Mouse (Mus musculus) heart, embryonic 13.5 days (tissue): ENCODE results near the gene Arvcf. TPM values are rescaled to one million over a fixed set of nuclear protein-coding genes. Genes with fewer than 3 reads are reported as not detected.

Experiments
- ATAC-seq: fragments of 200-750 bp; cut with Nextera tagmentation; 2 replicates; pipeline ENCODE4 v1.8.0; 2017; ENCODE audit warnings: moderate TSS enrichment; ENCODE audit not compliant: insufficient number of reproducible peaks, low FRiP score, low TSS enrichment; ENCODE audit errors: extremely low read depth
- H3K27ac ChIP-seq: fragments of 300-500 bp; sonication (generic); replicated peaks from 2 replicates; pipeline ENCODE4 v1.5.1; 2015; ENCODE audit warnings: moderate library complexity, mild to moderate bottlenecking, inconsistent platforms
- H3K27me3 ChIP-seq: fragments of 300-500 bp; sonication (generic); replicated peaks from 2 replicates; pipeline ENCODE4 v1.6.1; 2015; ENCODE audit warnings: mild to moderate bottlenecking, inconsistent platforms
- H3K36me3 ChIP-seq: fragments of 300-500 bp; sonication (generic); 2 replicates; pipeline ENCODE4 v1.6.1; 2015; ENCODE audit warnings: mild to moderate bottlenecking, inconsistent platforms
- H3K4me1 ChIP-seq: fragments of 300-500 bp; sonication (generic); 2 replicates; pipeline ENCODE4 v1.6.1; 2015; ENCODE audit warnings: inconsistent platforms
- H3K4me2 ChIP-seq: fragments of 300-500 bp; sonication (generic); 2 replicates; pipeline ENCODE4 v1.6.1; 2015; ENCODE audit warnings: inconsistent platforms, mild to moderate bottlenecking, moderate library complexity
- H3K4me3 ChIP-seq: fragments of 300-500 bp; sonication (generic); 2 replicates; pipeline ENCODE4 v1.5.1; 2015; ENCODE audit warnings: moderate library complexity, mild to moderate bottlenecking, inconsistent platforms
- H3K9ac ChIP-seq: fragments of 300-500 bp; sonication (generic); 2 replicates; pipeline ENCODE4 v1.6.1; 2015; ENCODE audit warnings: inconsistent platforms, mild to moderate bottlenecking, moderate library complexity
- H3K9me3 ChIP-seq: fragments of 300-500 bp; sonication (generic); 2 replicates; pipeline ENCODE4 v1.6.1; 2016; ENCODE audit warnings: inconsistent platforms
- WGBS: fragments of 180-500 bp; shearing (Covaris S2); methylation state at CpG from one replicate; pipeline ENCODE4 v1.1.7; 2015; ENCODE audit warnings: mixed read lengths; 5-methylcytosine and 5-hydroxymethylcytosine counted together
- polyA plus RNA-seq: library from polyadenylated mRNA; unstranded; fragments of >200 nt; fragmentation: Nextera tagmentation; extraction: Ambion mirVana; gene quantifications from 2 replicates; pipeline ENCODE4 v1.2.1, GENCODE M21; 2015

The Arvcf gene
- polyA plus RNA-seq, 1 experiment from 2014 or later: 32.0 TPM

DNA sequence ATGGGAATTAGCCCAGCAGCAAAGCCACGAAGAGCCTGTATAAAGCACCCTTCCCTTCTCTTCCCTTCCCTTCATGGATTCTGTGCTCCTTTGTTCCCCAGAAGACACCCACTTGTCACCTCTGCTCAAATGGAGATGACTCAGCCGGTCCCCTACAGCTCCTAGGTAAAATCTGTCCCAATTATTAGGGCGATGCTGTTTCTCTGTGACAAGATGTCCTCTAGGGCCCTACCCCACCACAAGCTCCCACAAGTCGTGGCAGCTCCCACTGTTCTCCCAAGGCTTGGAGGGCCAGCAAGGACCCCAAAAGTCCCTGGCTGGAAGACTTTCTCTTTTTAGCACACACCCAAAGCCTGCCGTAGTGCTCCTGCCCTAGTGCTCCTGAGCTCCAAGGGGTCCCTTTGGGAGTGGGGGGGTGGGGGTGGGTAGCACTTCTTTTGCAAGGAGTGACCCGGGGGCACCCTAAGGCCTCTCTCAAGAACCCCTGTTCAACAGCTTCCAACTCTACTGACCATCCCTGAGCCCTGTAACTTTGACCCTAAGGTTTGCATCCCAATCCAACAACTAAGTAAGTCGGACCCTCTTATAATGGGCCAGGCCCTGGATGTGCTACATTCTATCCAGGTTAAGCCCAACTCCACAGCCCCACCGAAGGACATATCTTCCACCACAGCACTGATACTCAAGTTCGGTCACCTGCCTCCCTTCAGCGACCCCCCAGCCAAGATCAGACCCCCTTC lies 77.7 kb downstream of the Arvcf start:
- peak overlapping the region; percentile 92 for H3K4me3 ChIP-seq
- peak overlapping the region; percentile 97 for H3K9ac ChIP-seq
- H3K4me1 ChIP-seq: peaks cover 70% of the 10 kb centered on the region
- ATAC-seq: peak; percentile 16; the same call in 1 of the 2 replicates
- 12% methylated on average over 10 of the region's 10 CpGs for WGBS
- no peaks in the 10 kb centered on the region for H3K9me3 ChIP-seq
- no peaks in the 10 kb centered on the region for H3K27me3 ChIP-seq
- H3K36me3 ChIP-seq: peaks cover 31% of the 10 kb centered on the region
- H3K27ac ChIP-seq: peak overlapping the region; percentile 84
- peak overlapping the region; percentile 95 for H3K4me2 ChIP-seq

DNA sequence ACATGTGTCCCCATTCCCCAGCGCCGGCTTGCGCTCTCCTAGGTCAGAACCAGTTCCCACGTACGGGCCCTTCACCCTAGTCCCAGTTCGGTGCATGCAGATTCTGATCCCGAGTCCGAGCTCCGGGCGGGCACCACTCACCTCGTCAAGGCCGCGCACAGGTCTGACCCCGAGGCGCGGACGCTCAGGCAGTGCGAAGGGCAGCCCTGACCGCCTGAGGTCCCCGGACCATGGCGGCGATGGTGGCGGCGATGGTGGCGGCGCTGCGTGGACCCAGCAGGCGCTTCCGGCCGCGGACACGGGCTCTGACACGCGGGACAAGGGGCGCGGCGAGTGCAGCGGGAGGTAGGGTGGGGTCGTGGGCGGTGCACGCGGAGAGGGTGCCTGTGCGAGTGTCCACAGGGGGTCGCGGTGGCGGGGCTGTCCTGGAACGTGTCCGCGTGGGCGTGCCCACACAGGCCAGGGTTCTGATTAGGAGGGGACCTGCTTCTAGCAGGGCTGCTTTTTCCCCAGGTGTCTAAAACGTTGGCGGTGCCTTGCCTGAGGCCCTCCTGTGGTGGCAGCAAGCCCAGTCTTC lies 78.3 kb downstream of the Arvcf start, which contains the start of gene Txnrd2:
Txnrd2 (plus strand) TSS at position 170 of the 577 bp plus-strand sequence.
- ATAC-seq: peak; percentile 81
- WGBS: under 1% methylated on average over 52 of the region's 52 CpGs
- Histone ChIP-seq H3K4me1 (peaks cover 66% of the 10 kb centered on the region), H3K9me3 (no peaks in the 10 kb centered on the region), H3K36me3 (peaks cover 25% of the 10 kb centered on the region), H3K27ac (peak within 1 kb of the TSS; percentile 84), H3K4me2 (peak within 1 kb of the TSS; percentile 95), H3K4me3 (peak within 1 kb of the TSS; percentile 92), H3K9ac (peak within 1 kb of the TSS; percentile 97), H3K27me3 (no peaks in the 10 kb centered on the region)

GRCm38 (mm10) chr16:18426802-18427280 lies 78.9 kb downstream of the Arvcf start, which contains the start of gene Comt:
TSS of gene Comt (minus strand) at chr16:18426852.
- H3K4me1 ChIP-seq: peaks cover 61% of the 10 kb centered on the region
- H3K27ac ChIP-seq: peak within 1 kb of the TSS; percentile 84
- H3K9me3 ChIP-seq: no peaks in the 10 kb centered on the region
- H3K4me3 ChIP-seq: peak within 1 kb of the TSS; percentile 92
- peak within 1 kb of the TSS; percentile 97 for H3K9ac ChIP-seq
- H3K27me3 ChIP-seq: no peaks in the 10 kb centered on the region
- H3K4me2 ChIP-seq: peak within 1 kb of the TSS; percentile 95
- no peak for ATAC-seq
- WGBS: 56% methylated on average over 5 of the region's 5 CpGs
- H3K36me3 ChIP-seq: peaks cover 22% of the 10 kb centered on the region

DNA sequence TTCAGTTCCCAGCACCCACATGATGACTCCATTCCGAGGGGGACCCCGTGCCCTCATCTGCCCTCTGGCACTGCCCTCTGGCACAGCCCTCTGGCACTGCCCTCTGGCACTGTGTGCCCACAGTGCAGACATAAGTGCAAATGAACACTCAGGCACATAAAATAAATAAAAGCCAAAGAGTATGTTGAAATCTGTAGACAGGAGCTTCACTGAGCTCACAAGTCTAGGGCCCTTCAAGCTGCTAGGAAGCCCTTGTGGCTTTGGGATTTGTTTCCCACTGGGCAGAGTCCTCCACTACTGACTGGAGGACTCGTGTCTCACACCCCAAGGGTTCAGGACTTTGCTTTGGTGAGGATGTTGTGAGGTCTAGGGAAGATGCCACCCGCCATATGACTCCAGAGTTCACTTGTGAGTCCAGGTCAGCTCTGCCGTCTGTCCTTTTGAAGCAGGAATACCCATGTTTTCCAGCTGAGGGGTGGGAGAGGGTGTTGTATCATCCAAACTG lies 80.1 kb downstream of the Arvcf start:
- 83% methylated on average over 5 of the region's 5 CpGs for WGBS
- Histone ChIP-seq H3K4me2 (peak overlapping the region; percentile 42), H3K27ac (peak overlapping the region; percentile 41), H3K27me3 (no peaks in the 10 kb centered on the region), H3K4me1 (peaks cover 59% of the 10 kb centered on the region), H3K4me3 (0 out of 2 replicates have a peak overlapping the region, but pooled peaks have one; percentile 12), H3K36me3 (peaks cover 17% of the 10 kb centered on the region), H3K9ac (peak overlapping the region; percentile 47; the same call in 1 of the 2 replicates), H3K9me3 (no peaks in the 10 kb centered on the region)
- ATAC-seq: no peak

DNA sequence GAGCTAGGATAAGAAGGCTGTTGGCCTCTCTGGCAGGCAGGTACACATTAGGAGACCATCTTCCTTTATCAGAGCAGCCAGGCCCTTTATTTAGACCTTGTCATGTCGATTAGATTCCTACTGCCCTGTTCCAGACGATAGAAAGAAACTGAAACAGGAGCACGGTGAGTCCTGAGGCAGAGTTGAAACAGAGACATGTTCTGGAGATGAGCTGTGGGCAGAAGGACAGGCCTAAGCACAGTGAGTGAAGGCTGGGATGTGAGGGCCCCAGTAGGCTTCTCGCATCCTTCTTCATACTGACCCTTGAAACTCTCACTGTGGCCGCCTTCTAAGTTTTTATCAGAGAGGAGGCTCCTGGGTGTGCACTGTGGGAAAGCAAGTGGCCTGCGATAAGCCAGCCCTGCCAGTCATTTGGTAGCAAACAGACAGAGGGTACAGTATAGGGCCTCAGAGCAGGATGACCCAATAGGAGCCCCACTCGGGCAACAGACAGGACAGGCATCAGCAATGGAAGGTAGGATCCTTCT lies 80.6 kb downstream of the Arvcf start:
- H3K4me3 ChIP-seq: 0 out of 2 replicates have a peak overlapping the region, but pooled peaks have one; percentile 12

DNA sequence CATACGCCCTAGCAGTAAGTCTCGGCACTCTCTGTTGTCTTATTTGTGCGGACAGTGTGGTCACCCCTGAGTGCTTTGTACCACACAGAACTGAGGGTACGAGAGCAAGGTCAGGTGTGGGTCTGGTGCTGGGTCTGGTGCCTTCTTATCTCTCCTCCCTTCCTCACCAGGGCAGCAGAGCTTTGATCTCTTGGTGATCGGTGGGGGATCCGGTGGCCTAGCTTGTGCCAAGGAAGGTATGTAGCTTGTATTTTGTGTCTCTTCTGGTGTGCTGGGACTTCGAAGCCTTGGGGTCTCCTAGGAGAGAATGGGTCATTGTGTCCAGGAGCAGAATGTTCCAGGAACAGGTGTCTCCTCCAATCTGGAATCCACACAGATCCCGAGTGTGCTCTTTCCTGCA lies 81.7 kb downstream of the Arvcf start:
- H3K36me3 ChIP-seq: peaks cover 15% of the 10 kb centered on the region
- no peaks in the 10 kb centered on the region for H3K27me3 ChIP-seq
- H3K4me3 ChIP-seq: peak overlapping the region; percentile 26
- H3K27ac ChIP-seq: no peak overlapping the region; the same call in 1 of the 2 replicates
- no peak for ATAC-seq
- peaks cover 43% of the 10 kb centered on the region for H3K4me1 ChIP-seq
- H3K9ac ChIP-seq: peak overlapping the region; percentile 19; the same call in 1 of the 2 replicates
- H3K4me2 ChIP-seq: peak overlapping the region; percentile 42
- no peaks in the 10 kb centered on the region for H3K9me3 ChIP-seq
- WGBS: 80% methylated on average over 8 of the region's 8 CpGs

More for the DNA sequence above, 80.6 kb downstream of the Arvcf start:
- peak overlapping the region; percentile 41 for H3K27ac ChIP-seq
- peak overlapping the region; percentile 47 for H3K9ac ChIP-seq
- peak overlapping the region; percentile 42 for H3K4me2 ChIP-seq
- H3K36me3 ChIP-seq: peaks cover 14% of the 10 kb centered on the region
- no peaks in the 10 kb centered on the region for H3K27me3 ChIP-seq
- ATAC-seq: no peak
- H3K4me1 ChIP-seq: peaks cover 53% of the 10 kb centered on the region
- 59% methylated on average over 7 of the region's 7 CpGs for WGBS
- no peaks in the 10 kb centered on the region for H3K9me3 ChIP-seq

DNA sequence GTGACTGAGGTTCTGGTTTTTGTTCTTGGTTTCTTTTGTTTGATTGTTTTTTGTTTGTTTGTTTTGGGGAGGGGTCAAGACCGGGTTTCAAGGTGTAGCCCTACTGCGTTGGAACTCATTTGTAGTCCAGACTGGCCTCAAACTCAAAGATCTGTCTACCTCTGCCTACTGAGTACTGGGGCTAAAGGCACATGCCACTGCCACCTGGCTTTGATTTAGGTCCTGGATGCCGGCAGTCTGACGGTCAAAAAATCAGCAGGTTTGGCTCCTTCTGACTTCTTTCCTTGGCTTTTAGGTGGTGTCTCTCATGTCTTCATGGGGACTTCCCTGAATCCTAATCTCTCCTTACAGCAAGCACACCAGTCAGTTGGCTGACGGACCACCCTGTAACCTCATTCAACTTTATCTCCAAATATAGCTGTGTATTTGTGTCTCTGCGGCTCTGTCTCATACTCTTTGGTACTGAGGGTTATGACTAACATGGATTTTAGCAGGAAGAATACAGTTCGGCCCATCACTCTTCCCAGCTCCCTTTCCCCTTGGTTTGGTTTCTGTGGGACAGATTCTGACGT lies 82.7 kb downstream of the Arvcf start:
- no peak overlapping the region for H3K27ac ChIP-seq
- peak overlapping the region; percentile 26; the same call in 1 of the 2 replicates for H3K4me3 ChIP-seq
- peak overlapping the region; percentile 7; the same call in 1 of the 2 replicates for H3K9ac ChIP-seq

GRCm38 (mm10) chr16:18433341-18433920 lies 85.4 kb downstream of the Arvcf start:
- Histone ChIP-seq H3K4me3 (no peak overlapping the region), H3K9ac (no peak overlapping the region), H3K4me2 (no peak overlapping the region), H3K27ac (no peak overlapping the region), H3K4me1 (peaks cover 15% of the 10 kb centered on the region), H3K27me3 (no peaks in the 10 kb centered on the region), H3K9me3 (no peaks in the 10 kb centered on the region), H3K36me3 (peaks cover 48% of the 10 kb centered on the region)
- WGBS: 91% methylated on average over 5 of the region's 5 CpGs
- ATAC-seq: no peak

More for the DNA sequence above, 82.7 kb downstream of the Arvcf start:
- ATAC-seq: no peak
- H3K36me3 ChIP-seq: peaks cover 25% of the 10 kb centered on the region
- peak overlapping the region; percentile 42; the same call in 1 of the 2 replicates for H3K4me2 ChIP-seq
- H3K27me3 ChIP-seq: no peaks in the 10 kb centered on the region
- H3K9me3 ChIP-seq: no peaks in the 10 kb centered on the region
- H3K4me1 ChIP-seq: peaks cover 32% of the 10 kb centered on the region
- 79% methylated on average over 8 of the region's 8 CpGs for WGBS

DNA sequence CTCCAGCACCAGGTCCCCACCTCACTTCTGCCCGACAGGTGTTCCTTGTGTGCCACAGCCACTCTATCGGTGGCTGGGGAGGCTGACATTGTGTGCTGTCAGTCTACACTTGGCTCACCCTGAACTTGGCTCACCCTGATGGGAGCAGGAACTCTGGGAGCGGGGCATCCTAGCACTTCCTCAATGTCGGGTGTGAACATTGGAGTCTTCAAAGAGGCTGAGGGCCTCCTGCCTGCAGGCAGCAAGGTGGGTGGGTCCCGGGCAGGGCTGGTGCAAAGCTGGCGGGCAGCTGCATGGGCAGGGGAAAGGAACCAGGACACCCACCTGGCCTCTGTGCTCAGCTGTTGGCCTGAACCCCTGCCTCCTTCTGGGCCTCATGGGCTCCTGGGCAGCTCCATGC lies 88.1 kb downstream of the Arvcf start:
- no peaks in the 10 kb centered on the region for H3K4me1 ChIP-seq
- WGBS: 84% methylated on average over 6 of the region's 6 CpGs
- no peak overlapping the region for H3K4me3 ChIP-seq
- H3K4me2 ChIP-seq: no peak overlapping the region
- no peak for ATAC-seq
- no peaks in the 10 kb centered on the region for H3K9me3 ChIP-seq
- H3K27ac ChIP-seq: no peak overlapping the region
- H3K9ac ChIP-seq: no peak overlapping the region
- no peaks in the 10 kb centered on the region for H3K27me3 ChIP-seq
- peaks cover 63% of the 10 kb centered on the region for H3K36me3 ChIP-seq

- Histone ChIP-seq H3K4me1 (peaks cover 6% of the 10 kb centered on the region), H3K36me3 (peaks cover 49% of the 10 kb centered on the region), H3K4me3 (no peak overlapping the region), H3K9me3 (no peaks in the 10 kb centered on the region), H3K27me3 (no peaks in the 10 kb centered on the region), H3K4me2 (no peak overlapping the region), H3K9ac (no peak overlapping the region), H3K27ac (no peak overlapping the region)
- peak; percentile 14; the same call in 1 of the 2 replicates for ATAC-seq
- 11% methylated on average over 8 of the region's 8 CpGs for WGBS
These were observed 95.4 kb downstream of the Arvcf start for GRCm38 (mm10) chr16:18443385-18443841.
